Mouse (Mus musculus) layer of hippocampus, adult 11-12 months (tissue): ENCODE measurements at regions not wholly inside any gene's neighbourhood (a gene's known extent, or its start where the extent isn't known, plus 50 kb on each side); places are given as distances from the start of the nearest gene placed in this dataset.

Experiments
- DNase-seq: peaks from one replicate; pipeline ENCODE4 v3.0.0; 2022; ENCODE audit warnings: low spot score

DNA sequence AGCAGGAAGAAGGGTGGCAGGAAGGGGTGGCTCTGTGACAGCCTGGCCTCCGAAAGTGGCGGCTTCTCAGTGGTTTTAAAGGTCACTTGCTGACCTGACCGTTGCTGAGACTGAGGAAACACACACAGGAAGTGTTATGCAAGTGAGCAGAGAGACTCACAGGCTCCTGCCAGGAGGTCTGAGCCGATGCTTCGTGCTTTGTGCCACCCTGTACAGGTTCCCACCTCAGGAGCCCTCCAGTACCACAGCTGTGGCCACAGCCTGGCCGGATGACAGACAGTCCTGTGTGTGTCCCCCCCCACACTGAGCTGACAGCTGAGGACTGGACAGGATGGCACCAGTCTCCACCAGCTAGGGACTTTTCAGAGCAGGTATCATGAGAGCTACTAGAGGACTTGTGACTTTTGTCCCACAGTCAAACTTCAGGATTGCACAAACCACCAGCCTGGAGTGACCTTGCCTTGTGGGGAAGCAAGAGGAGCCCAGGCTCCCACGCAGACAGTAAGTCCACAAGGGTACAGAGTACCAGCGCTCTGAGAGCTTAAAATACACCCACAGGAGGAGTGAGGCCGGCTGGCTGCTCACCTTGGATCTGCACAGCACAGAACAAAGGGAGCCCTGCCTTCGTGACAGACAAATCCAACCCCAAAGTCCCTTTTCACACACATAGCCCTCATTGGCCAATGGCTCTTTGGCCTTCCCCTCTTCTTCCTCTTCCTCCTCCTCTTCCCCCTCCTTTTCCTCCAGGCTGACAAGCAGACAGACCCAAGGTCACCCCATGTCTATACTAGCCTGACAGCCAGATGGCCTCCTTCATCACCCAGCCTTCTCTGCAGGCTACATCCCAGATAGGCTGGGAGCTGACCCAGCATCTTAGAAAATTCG is 158.1 kb upstream of the Rreb1 start:
- DNase-seq, result peak; percentile 46

DNA sequence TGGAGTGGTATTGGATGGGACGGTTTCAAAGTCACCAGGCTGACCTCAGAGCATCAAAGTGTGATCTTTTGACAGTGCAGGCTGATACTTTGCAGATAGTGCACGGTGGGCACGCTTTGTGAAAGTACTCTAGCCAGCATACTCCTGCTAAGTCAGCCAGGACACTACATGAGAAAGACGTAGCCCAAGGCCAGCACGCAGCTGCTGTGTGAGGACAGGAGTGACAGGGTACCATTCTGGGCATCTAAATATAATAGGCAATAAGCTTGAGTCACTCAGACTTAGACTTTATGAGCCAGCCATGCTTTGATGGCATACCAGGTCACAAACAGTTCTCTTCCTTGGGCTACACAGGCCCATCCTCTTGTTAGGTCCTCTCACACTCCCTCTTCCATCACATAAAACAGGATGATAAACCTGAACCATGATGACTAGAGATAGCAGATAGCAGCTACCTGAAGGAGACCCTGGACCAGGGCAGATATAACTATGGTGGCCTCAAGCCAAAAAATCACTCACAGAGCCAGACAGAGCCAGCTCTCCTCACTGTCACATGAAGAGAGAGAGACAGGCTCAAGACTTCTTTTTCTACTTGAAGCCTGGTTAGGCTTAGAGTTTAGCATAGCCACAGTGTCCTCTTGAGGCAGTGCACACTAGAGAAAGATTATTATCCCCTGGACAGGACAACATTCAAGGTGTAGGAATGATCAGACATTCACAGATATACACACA is 156.7 kb upstream of the Rreb1 start:
- DNase-seq, result no peak

DNA sequence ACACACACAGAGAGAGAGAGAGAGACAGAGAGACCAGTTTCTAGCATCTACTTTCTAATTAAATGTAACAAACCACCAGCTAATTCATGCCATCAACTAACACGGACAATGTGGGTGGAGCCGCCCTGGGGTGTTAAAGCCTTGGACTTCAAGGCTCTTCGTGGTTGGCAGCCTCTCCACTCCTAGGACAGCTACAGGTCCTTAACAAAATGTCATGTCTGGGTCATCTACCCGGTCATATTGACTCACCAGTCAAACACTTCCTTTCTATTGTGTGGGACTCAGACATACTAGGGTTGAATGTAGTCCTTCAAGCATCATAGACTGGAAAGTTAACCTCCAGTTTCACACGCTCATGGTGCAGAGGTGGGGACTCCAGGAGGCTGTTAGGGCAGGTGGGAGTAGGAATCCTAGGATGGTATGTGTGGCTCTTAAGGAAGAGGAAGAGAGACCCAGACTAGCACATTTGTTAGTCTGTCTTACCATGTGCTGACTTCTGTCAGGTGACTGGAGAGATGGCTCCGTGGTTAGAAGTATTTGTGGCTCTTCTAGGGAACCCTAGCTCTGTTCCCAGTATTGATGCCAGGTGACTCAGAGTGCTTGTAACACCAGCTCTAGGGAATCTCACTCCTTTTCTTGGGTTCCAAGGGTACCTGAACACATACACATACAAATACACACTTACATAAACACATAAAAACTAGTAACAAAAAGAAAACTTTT is 155.7 kb upstream of the Rreb1 start:
- no peak for DNase-seq

DNA sequence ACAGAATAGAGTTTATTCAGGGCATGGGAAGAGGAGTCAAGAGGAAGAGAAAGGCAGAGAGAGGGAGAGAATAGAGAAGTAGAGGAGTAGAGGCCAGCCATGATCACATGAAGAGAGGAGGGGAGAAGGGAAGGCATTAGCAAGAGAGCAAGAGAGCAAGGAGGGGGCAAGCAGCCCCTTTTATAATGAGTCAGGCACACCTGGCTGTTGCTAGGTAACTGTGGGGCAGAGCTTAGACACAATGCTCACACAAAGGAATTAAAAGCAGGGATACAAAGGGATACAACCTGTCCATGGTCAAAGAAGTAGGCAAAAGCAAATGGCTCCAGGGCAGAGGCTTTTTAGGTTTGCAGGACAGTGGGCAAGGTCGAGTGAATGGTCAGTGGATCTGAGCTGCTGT is 153.5 kb upstream of the Rreb1 start:
- no peak for DNase-seq

DNA sequence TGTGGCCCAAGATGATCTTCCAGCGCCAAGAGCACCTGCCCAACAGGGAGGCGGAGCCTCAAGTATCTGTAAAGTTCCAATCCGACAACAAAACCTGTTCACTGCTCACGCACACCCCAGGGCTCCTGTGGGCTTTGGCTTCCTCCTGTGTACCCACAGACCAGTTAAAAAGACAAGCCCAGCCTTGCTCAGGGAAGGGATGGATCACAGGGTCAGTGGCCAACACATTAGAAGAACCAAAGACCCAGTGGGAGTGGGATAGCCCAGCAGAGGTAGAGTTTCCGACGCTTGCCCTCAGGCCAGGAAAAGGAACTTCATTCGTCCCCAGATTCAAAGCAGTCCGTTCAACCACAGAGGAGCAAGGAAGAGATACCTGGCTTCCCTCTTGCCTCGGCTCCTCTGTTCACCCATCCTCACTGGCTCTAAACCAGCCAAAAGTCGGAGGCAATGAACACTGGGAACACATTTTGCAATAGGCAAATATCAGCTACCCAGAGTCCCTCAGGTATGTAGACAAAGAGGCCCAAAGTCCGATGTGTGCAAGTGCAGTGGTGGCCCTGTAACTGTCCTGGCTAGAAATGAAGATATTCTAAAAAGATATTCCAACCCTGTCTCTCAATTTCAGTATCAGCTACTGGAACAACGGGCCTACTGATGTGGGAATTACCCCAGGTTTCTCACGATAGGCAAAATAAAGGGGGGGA is 152.5 kb upstream of the Rreb1 start:
- no peak for DNase-seq

DNA sequence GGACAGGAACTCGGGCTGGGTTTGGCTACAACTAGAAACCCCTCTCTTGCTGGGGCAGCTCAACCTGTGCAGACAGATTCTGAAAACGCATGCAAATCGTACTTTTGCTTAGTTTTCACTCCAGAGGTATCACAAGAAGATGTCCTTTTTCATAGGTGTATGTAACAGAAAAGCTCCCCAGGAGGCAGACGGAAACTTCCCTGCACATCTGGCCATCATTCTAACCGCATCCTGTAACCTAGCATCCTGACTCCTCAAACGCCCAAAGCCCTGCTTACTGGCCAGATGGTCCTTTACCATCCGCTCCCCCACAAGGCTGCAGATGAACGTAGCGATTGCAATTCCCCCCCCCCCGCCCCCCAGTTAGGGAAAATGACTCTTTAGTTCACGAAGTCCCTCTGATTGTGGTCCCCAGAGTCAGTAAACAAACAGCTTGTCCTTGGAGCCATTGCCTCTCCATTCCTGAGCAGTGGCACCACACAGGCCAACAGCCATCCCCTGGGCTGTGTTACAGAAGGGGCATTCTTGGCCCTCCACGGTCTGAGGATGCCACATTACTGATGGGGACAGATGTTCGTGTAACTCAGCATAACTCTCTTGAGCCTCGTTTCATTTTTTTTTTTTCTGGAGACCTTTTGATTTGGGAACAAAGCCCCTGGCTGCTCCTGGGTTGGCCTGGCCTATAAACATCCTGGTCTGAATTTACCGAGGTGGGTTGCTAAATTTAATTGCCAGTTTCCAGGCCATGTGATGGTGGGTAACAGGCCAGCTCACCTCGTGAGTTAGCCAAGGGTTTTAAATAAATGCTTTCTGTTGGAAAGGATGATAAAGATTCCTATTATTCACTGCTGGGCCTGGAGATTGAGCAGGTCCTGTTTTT is 149.6 kb upstream of the Rreb1 start:
- no peak for DNase-seq

DNA sequence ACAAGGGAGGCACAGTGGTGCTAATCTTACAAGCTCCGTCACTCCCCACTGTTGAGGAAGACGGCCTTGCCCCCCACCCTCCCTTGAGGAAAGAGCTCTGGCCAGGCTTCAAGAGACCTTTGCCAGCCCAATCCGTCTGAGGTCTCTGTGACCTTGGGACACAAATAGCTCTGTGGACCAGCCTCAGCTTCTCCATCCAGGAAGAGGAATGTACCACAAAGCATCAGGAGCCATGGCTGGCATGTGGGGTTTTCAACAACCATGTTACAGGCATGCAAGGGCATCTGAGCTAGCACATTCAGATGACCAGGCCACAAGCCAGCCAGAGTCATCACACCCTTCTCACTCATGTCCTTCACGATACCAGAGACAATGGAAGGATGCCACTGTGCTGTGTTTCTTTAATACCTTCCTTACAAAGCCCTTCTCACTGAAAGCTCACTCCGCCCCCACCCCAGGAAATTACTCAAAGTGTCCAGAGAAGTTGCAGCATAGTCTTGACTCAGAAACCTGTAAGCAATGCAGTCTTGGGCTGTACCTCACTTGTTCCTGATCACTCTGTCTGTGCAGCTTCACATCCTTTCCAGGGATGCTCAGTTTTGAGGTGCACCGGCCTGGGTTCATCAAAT is 148.8 kb upstream of the Rreb1 start:
- no peak for DNase-seq

- no peak for DNase-seq
These were observed 145.3 kb upstream of the Rreb1 start for GRCm38 (mm10) chr13:37632835-37633440.

- no peak for DNase-seq
These were observed 141.8 kb upstream of the Rreb1 start for GRCm38 (mm10) chr13:37636363-37636762.

- no peak for DNase-seq
These were observed 141.0 kb upstream of the Rreb1 start for GRCm38 (mm10) chr13:37637151-37637550.

DNA sequence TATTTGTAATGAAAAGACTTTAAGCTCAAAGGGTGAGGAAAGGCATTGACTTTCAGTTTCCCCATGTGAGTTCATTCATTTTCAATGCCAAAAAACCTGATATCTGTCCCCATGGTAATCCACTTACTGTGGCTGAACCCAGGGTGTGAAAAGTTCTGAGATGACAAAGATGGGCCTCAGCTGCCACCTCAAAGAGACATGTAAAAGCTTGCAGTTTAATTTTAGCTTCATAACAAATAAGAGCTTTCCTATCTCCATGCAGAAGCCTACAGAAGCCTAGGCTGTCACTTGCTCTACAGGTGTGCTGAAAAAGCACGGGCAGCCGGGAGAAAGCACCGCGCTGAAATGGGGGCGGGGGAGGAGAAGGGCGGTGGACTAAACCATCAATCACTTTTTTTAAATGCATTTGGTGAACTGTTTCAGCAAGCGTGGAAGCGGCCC is 140.1 kb upstream of the Rreb1 start:
- no peak for DNase-seq

DNA sequence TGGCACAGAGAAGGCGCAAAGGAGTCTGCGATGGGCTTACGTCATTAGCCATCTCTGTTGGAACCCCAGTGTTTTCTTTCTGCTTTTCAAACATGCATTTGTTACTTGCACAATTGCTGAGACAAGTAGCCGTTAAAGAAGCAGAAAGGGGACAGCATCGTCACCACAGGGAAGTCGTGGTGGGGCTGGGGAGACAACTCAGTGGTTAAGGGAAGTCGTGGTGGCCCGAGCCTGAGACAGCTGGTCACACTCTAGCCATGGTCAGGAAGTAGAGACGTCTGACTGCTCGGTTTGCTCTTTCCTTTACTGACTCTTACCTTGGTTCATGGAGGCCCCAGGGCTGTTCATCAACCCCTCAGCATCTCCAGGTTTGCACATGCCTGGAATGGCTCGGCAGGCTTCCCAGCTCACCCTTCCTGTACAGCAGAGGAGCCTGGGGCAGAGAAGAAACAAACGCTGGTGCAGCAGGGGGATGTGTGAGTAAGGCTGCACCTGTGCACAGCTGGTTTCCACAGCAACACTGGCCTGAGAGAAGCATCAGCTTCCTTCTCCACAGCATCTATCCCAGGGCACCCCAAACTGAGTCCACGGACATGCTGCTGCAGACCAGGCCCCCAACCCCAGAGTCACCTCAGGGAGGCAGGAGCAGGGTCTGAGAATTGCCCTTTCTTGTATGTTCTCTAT is 135.6 kb upstream of the Rreb1 start:
- peak; percentile 51 for DNase-seq

GRCm38 (mm10) chr13:37644751-37645181 is 133.4 kb upstream of the Rreb1 start:
- DNase-seq, result no peak

- no peak for DNase-seq
These were observed 128.6 kb upstream of the Rreb1 start for GRCm38 (mm10) chr13:37649467-37650080.

DNA sequence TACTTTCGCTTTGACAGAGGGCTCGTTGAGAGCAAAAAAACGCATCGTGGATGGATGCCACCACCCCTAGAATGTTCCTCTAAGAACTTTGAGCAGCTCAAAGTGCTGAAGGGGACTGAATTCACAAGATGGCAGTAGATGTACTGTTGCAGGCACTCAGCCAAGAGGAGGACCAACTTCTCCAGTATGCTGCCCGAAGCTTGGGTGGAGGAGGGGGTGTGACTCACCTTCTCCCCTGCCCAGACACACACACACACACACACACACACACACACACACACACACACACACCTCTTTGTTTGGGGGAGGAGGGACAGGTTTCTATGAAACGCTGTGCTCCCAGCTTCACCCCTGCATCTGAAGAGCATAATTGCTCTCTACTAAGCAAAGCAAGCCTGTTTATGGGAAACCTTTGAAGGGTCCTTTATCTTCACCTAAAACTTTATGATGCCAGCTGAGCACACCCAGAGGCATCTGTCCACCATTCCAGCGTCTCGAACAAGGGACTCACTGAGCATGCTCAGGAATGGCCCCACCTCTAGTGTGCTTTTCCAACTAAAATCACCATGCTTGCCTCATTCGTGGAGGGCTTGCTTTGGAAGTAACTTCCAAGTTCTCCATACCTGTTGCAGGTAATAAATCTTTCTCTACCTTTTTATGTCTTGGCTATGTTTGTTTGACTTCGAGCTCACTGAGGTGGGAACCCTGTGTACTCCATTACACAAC is 126.8 kb upstream of the Rreb1 start:
- no peak for DNase-seq

DNA sequence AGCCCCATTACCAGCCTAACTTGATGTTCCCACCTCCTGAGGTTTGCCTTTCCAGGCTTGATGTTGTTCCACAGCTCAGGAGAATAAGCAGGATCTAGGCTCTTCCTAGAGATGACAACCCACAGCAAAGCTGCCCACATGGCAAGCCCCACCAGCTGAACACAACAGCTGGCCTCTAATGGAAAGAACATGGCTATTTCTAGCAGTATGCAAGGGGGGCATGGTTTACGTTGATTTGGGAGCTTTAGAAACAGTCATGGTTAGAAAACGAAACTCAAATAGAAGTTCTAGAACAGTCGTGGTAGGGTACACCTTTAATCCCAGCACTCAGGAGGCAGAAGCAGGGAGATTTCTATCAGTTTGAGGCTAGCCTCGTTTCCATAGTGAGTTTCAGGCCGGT is 123.5 kb upstream of the Rreb1 start:
- no peak for DNase-seq

GRCm38 (mm10) chr13:37657248-37657647 is 121.0 kb upstream of the Rreb1 start:
- peak; percentile 67 for DNase-seq

DNA sequence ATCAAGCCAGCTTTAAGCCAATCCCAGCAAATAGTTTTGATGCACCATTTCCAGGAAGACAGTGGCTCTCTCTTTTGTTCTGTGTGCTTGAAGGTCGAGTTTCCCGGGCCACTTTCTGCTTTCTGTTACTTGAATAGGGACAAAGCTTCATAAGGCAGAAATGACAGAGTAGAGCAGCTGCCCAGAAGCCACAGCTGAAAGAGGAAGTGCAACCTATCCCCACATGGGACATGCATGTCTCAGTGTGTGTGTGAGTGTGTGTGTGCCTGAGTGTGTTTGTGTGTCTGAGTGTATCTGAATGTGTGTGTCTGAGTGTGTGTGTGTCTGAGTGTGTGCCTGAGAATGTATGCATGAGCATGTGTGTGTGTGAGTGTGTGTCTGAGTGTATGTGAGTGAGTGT is 120.2 kb upstream of the Rreb1 start:
- DNase-seq, result peak; percentile 32
